Mouse (Mus musculus): Measurements from ENCODE around the gene Creb5. TPM values are rescaled to one million over a fixed set of nuclear protein-coding genes. Genes with fewer than 3 reads are reported as not detected.
"Not testable (repeated sequence)": the region's sequence is repeated elsewhere in the genome, so short reads cannot be mapped to it uniquely, and the experiment has no call there.

The Creb5 gene
- polyA plus RNA-seq, 1 experiment, result 4.0 TPM

DNA sequence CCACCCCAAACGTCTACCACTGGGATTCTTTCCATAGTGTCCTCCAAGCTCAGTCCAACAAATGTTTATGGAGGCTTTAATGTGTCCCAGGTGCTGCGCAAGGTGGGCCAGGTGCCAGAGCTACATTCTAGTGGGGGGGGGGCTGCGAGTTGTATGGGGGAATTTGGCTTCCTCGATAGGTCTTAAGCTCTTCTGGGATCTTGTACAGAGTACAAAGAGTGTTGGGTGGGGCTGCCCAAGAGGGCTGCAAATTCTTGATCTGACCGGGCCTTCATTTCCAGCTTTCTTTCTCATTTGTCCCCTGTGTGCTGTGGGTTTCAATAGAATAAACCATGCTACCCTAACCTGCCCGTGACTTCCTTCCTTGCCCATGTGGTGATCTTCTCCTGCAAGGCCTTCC lies 114.3 kb downstream of the Creb5 start:
- no peak for DNase-seq
- TF ChIP-seq CTCF (IDR thresholded peaks at IDR 0.05; ENCODE audit: insufficient read depth, low read length) (no peak), POLR2A (IDR thresholded peaks at IDR 0.05; ENCODE audit: borderline replicate concordance, extremely low read depth, low read depth, low read length) (no peak)

DNA sequence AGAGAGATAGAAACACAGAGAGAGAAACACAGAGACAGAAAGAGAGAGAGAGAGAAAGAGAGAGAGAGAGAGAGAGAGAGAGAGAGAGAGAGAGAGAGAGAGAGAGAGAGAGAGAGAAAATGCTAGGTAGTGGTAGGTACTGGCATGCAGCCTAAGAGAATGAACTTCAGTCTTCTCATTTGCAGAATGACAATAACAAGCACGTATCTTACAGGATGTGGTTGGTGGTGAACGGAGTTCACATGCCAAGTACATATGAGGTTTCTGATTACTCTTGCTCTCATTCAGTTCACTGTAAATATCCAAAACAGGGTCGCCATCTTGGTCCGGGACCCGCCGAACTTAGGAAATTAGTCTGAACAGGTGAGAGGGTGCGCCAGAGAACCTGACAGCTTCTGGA lies 115.5 kb downstream of the Creb5 start:
- 90% methylated on average over 6 of the region's 7 CpGs for WGBS
- H3K4me3 ChIP-seq (replicated peaks; ENCODE audit: extremely low read depth, low read depth, low read length); H3K4me1 ChIP-seq (ENCODE audit: control insufficient read depth, insufficient read depth, low read length); DNase-seq: not testable (repeated sequence)

More for the DNA sequence above, 114.3 kb downstream of the Creb5 start:
- WGBS, result 72% methylated on average over 6 of the region's 6 CpGs
- Histone ChIP-seq H3K4me1 (ENCODE audit: control insufficient read depth, insufficient read depth, low read length) (no peaks in the 10 kb centered on the region), H3K4me3 (replicated peaks; ENCODE audit: extremely low read depth, low read depth, low read length) (no peak overlapping the region)

DNA sequence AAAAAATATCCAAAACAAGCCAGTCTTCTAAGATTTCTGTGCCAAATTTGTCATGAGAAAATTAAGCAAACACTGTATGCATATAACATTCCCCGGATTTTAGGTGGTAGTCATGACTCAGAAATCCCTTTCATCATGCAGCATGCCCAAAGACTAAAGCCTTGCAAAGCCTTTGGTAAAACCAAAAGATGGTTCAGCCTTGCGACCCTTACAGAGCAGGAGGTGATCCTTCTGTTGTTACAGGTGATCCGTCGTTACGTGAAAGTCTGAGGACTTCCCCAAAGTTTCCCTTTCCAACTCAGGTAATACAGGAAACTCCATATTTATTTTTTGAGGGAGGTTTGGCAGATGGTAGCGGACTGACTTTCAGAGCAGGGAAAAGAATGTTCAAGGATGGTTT lies 122.1 kb downstream of the Creb5 start:
- no peak for DNase-seq
- Histone ChIP-seq H3K4me3 (replicated peaks; ENCODE audit: extremely low read depth, low read depth, low read length) (no peak overlapping the region), H3K4me1 (ENCODE audit: control insufficient read depth, insufficient read depth, low read length) (no peaks in the 10 kb centered on the region)
- WGBS, result 77% methylated on average over 6 of the region's 6 CpGs
- TF ChIP-seq CTCF (IDR thresholded peaks at IDR 0.05; ENCODE audit: insufficient read depth, low read length) (no peak), POLR2A (IDR thresholded peaks at IDR 0.05; ENCODE audit: borderline replicate concordance, extremely low read depth, low read depth, low read length) (no peak)

- Histone ChIP-seq H3K4me3 (replicated peaks; ENCODE audit: extremely low read depth, low read depth, low read length) (no peak overlapping the region), H3K4me1 (ENCODE audit: control insufficient read depth, insufficient read depth, low read length) (no peaks in the 10 kb centered on the region)
- DNase-seq, result no peak
- WGBS, result 51% methylated on average over 3 of the region's 3 CpGs
- TF ChIP-seq POLR2A (IDR thresholded peaks at IDR 0.05; ENCODE audit: borderline replicate concordance, extremely low read depth, low read depth, low read length), result no peak
- no peak for TF ChIP-seq CTCF (IDR thresholded peaks at IDR 0.05; ENCODE audit: insufficient read depth, low read length)
Observed at GRCm38 (mm10) chr6:53421345-53421744, 134.3 kb downstream of the Creb5 start.

DNA sequence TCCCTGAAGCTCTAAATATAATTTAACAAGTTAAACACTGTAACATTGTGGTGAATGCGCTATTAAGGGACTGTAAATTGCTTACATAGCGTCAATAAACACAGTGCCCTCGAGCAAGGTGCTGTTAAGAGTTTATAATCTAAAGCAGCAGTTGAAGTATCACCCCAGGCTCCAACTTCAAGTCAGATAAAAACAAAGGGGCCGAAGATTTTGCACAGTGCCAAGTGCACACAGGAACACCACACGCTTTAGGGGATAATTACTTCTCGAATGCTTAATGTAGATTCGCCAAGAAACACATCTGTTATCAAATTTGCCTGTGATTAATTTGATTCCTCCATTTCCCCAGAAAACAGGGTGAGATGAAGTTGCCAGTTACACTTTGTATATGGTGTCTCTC lies 142.3 kb downstream of the Creb5 start:
- H3K4me3 ChIP-seq (replicated peaks; ENCODE audit: extremely low read depth, low read depth, low read length), result no peak overlapping the region
- H3K4me1 ChIP-seq (ENCODE audit: control insufficient read depth, insufficient read depth, low read length), result no peaks in the 10 kb centered on the region
- no peak for DNase-seq
- TF ChIP-seq CTCF (IDR thresholded peaks at IDR 0.05; ENCODE audit: insufficient read depth, low read length) (no peak), POLR2A (IDR thresholded peaks at IDR 0.05; ENCODE audit: borderline replicate concordance, extremely low read depth, low read depth, low read length) (no peak)
- WGBS, result 58% methylated on average over 7 of the region's 7 CpGs

- no peak for DNase-seq
- no peak overlapping the region for H3K4me3 ChIP-seq (replicated peaks; ENCODE audit: extremely low read depth, low read depth, low read length)
- no peaks in the 10 kb centered on the region for H3K4me1 ChIP-seq (ENCODE audit: control insufficient read depth, insufficient read depth, low read length)
- WGBS, result 47% methylated on average over 4 of the region's 4 CpGs
- no peak for TF ChIP-seq CTCF (IDR thresholded peaks at IDR 0.05; ENCODE audit: insufficient read depth, low read length)
- TF ChIP-seq POLR2A (IDR thresholded peaks at IDR 0.05; ENCODE audit: borderline replicate concordance, extremely low read depth, low read depth, low read length), result no peak
Observed at GRCm38 (mm10) chr6:53429891-53430290, 142.8 kb downstream of the Creb5 start.

DNA sequence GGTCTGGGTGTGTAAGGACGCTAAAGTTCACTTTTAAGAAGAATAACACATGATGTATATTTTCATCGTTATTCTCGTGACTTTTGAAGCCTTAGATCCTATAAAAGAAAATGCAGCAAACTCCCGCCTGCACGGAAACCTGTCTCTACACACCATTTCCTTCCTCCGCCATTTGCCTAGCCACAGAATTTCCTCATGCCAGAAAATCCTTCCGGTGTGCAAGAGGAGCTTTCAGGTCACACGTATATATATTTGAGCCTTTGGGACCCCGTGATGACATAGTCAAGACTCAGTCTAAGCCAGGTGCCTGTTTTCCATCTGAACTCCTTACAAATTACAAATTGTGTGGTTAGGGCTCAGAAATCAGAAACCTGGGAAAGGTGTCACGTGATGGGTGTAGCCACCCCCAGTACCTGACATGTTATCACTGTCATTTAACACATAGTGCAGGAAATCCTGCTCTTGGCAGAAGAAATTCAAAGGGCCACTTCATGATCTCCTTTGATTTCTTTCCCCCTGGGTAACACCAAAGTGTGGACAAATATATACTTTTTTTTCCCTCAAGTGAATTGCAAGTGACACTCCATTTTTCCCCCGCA lies 158.9 kb downstream of the Creb5 start:
- H3K4me3 ChIP-seq (replicated peaks; ENCODE audit: extremely low read depth, low read depth, low read length), result no peak overlapping the region
- H3K4me1 ChIP-seq (ENCODE audit: control insufficient read depth, insufficient read depth, low read length), result peaks cover 2% of the 10 kb centered on the region; the same call in 1 of the 2 replicates
- DNase-seq, result no peak
- TF ChIP-seq POLR2A (IDR thresholded peaks at IDR 0.05; ENCODE audit: borderline replicate concordance, extremely low read depth, low read depth, low read length) (no peak), CTCF (IDR thresholded peaks at IDR 0.05; ENCODE audit: insufficient read depth, low read length) (no peak)
- WGBS, result 71% methylated on average over 11 of the region's 11 CpGs

DNA sequence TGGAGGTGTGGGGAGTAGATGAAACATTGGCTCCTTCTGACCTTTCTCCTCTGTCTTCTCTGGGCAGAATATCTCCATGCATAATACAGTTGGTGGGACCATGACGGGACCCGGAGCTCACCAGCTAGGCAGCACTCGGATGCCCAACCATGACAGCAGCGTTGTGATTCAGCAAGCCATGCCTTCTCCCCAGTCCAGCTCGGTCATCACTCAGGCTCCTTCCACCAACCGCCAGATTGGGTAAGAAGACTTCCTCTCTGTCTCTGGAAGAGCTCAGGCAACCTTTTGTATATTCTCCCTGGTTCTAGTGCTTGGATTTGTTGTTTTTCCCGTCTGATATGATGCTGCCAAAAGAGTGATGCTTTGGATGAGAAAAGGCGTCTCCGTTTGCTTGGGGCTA lies 160.4 kb downstream of the Creb5 start:
- WGBS, result 85% methylated on average over 9 of the region's 9 CpGs
- H3K4me3 ChIP-seq (replicated peaks; ENCODE audit: extremely low read depth, low read depth, low read length), result no peak overlapping the region

DNA sequence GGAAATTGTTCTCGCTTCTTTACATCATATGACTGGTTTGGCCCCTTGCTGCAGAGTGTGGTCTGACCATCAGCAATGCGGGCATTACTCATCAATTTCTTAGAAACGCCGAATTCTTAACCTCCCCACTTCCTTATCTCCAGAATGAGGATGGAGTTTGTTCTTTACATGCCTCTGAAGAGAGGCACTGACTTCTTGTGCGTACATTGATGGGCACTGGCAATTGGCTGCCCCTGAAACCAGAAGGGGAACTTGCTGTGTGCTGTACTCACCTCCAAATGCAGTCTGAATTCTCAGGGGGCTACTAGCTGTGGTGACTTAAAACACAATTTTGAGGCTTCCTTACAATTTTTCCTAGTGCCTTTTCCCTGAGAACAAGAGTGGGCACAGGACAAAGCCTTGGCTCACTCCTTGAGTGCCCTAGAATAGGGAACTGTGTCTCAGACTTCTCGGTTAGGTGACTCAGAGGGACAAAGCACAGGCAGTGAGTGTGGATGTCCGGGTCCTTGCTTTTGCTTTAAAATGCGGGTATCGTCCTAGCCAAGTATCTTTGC lies 161.3 kb downstream of the Creb5 start:
- Histone ChIP-seq H3K4me3 (replicated peaks; ENCODE audit: extremely low read depth, low read depth, low read length) (no peak overlapping the region), H3K4me1 (ENCODE audit: control insufficient read depth, insufficient read depth, low read length) (peaks cover 2% of the 10 kb centered on the region; the same call in 1 of the 2 replicates)
- WGBS, result 79% methylated on average over 9 of the region's 9 CpGs
- TF ChIP-seq CTCF (IDR thresholded peaks at IDR 0.05; ENCODE audit: insufficient read depth, low read length), result no peak
- TF ChIP-seq POLR2A (IDR thresholded peaks at IDR 0.05; ENCODE audit: borderline replicate concordance, extremely low read depth, low read depth, low read length), result no peak
- DNase-seq, result no peak

More for the DNA sequence above, 160.4 kb downstream of the Creb5 start:
- peaks cover 2% of the 10 kb centered on the region; the same call in 1 of the 2 replicates for H3K4me1 ChIP-seq (ENCODE audit: control insufficient read depth, insufficient read depth, low read length)
- no peak for TF ChIP-seq POLR2A (IDR thresholded peaks at IDR 0.05; ENCODE audit: borderline replicate concordance, extremely low read depth, low read depth, low read length)
- no peak for DNase-seq

GRCm38 (mm10) chr6:53449437-53450173 lies 162.5 kb downstream of the Creb5 start:
- DNase-seq, result no peak
- TF ChIP-seq POLR2A (IDR thresholded peaks at IDR 0.05; ENCODE audit: borderline replicate concordance, extremely low read depth, low read depth, low read length) (no peak), CTCF (IDR thresholded peaks at IDR 0.05; ENCODE audit: insufficient read depth, low read length) (no peak)
- Histone ChIP-seq H3K4me1 (ENCODE audit: control insufficient read depth, insufficient read depth, low read length) (peaks cover 2% of the 10 kb centered on the region; the same call in 1 of the 2 replicates), H3K4me3 (replicated peaks; ENCODE audit: extremely low read depth, low read depth, low read length) (no peak overlapping the region)
- 47% methylated on average over 9 of the region's 9 CpGs for WGBS

Data from lung, adult 2 months (tissue).